Mouse (Mus musculus): ENCODE data around the gene Lime1. TPM values are rescaled to one million over a fixed set of nuclear protein-coding genes. Genes with fewer than 3 reads are reported as not detected.

The Lime1 gene
- polyA plus RNA-seq, 1 experiment from 2014 or later, result 23.9 TPM

GRCm38 (mm10) chr2:181397207-181397761, 17.4 kb downstream of the Lime1 start:
- Histone ChIP-seq H3K9ac (ENCODE audit: low read length) (no peak overlapping the region), H3K4me1 (ENCODE audit: control insufficient read depth, insufficient read depth, low read length) (no peaks in the 10 kb centered on the region), H3K27me3 (ENCODE audit: control insufficient read depth, insufficient read depth, low read length) (no peaks in the 10 kb centered on the region), H3K36me3 (ENCODE audit: control insufficient read depth, insufficient read depth, low read length) (no peaks in the 10 kb centered on the region), H3K9me3 (ENCODE audit: control insufficient read depth, low read length) (no peaks in the 10 kb centered on the region), H3K4me2 (ENCODE audit: low read depth) (no peak overlapping the region), H3K4me3 (ENCODE audit: low read depth, low read length) (no peak overlapping the region), H3K27ac (ENCODE audit: low read depth, low read length) (no peak overlapping the region)
- 90% methylated on average over 5 of the region's 5 CpGs for WGBS
- DNase-seq (ENCODE audit: low spot score), result no peak
- ATAC-seq (ENCODE audit: insufficient read depth, low FRiP score, low TSS enrichment), result no peak

- no peak overlapping the region for H3K27ac ChIP-seq (ENCODE audit: low read depth, low read length)
- WGBS, result 24% methylated on average over 1 of the region's 1 CpGs
- H3K4me1 ChIP-seq (ENCODE audit: control insufficient read depth, insufficient read depth, low read length), result no peaks in the 10 kb centered on the region
- no peaks in the 10 kb centered on the region for H3K36me3 ChIP-seq (ENCODE audit: control insufficient read depth, insufficient read depth, low read length)
- no peaks in the 10 kb centered on the region for H3K27me3 ChIP-seq (ENCODE audit: control insufficient read depth, insufficient read depth, low read length)
- H3K4me2 ChIP-seq (ENCODE audit: low read depth), result no peak overlapping the region
- H3K9ac ChIP-seq (ENCODE audit: low read length), result no peak overlapping the region
- no peaks in the 10 kb centered on the region for H3K9me3 ChIP-seq (ENCODE audit: control insufficient read depth, low read length)
- no peak for ATAC-seq (ENCODE audit: insufficient read depth, low FRiP score, low TSS enrichment)
- H3K4me3 ChIP-seq (ENCODE audit: low read depth, low read length), result no peak overlapping the region
- DNase-seq (ENCODE audit: low spot score), result no peak
These were observed 21.6 kb downstream of the Lime1 start for GRCm38 (mm10) chr2:181401497-181401896.

GRCm38 (mm10) chr2:181403722-181404121, 23.8 kb downstream of the Lime1 start:
- H3K4me1 ChIP-seq (ENCODE audit: control insufficient read depth, insufficient read depth, low read length), result no peaks in the 10 kb centered on the region
- no peak overlapping the region for H3K9ac ChIP-seq (ENCODE audit: low read length)
- H3K27me3 ChIP-seq (ENCODE audit: control insufficient read depth, insufficient read depth, low read length), result no peaks in the 10 kb centered on the region
- H3K27ac ChIP-seq (ENCODE audit: low read depth, low read length), result no peak overlapping the region
- ATAC-seq (ENCODE audit: insufficient read depth, low FRiP score, low TSS enrichment), result no peak
- no peak overlapping the region for H3K4me3 ChIP-seq (ENCODE audit: low read depth, low read length)
- WGBS, result 91% methylated on average over 3 of the region's 3 CpGs
- H3K4me2 ChIP-seq (ENCODE audit: low read depth), result no peak overlapping the region
- H3K36me3 ChIP-seq (ENCODE audit: control insufficient read depth, insufficient read depth, low read length), result no peaks in the 10 kb centered on the region
- no peak for DNase-seq (ENCODE audit: low spot score)
- no peaks in the 10 kb centered on the region for H3K9me3 ChIP-seq (ENCODE audit: control insufficient read depth, low read length)

GRCm38 (mm10) chr2:181409643-181410042, 29.8 kb downstream of the Lime1 start:
- no peak for ATAC-seq (ENCODE audit: insufficient read depth, low FRiP score, low TSS enrichment)
- no peaks in the 10 kb centered on the region for H3K9me3 ChIP-seq (ENCODE audit: control insufficient read depth, low read length)
- 80% methylated on average over 7 of the region's 7 CpGs for whole genome bisulfite sequencing
- no peak overlapping the region for H3K4me3 ChIP-seq (ENCODE audit: low read depth, low read length)
- H3K4me2 ChIP-seq (ENCODE audit: low read depth), result no peak overlapping the region
- no peaks in the 10 kb centered on the region for H3K4me1 ChIP-seq (ENCODE audit: control insufficient read depth, insufficient read depth, low read length)
- no peak overlapping the region for H3K27ac ChIP-seq (ENCODE audit: low read depth, low read length)
- no peaks in the 10 kb centered on the region for H3K36me3 ChIP-seq (ENCODE audit: control insufficient read depth, insufficient read depth, low read length)
- DNase-seq (ENCODE audit: low spot score), result no peak
- no peaks in the 10 kb centered on the region for H3K27me3 ChIP-seq (ENCODE audit: control insufficient read depth, insufficient read depth, low read length)
- H3K9ac ChIP-seq (ENCODE audit: low read length), result no peak overlapping the region

- H3K9ac ChIP-seq (ENCODE audit: low read length), result no peak overlapping the region
- H3K27ac ChIP-seq (ENCODE audit: low read depth, low read length), result peak overlapping the region; percentile 45; the same call in 1 of the 2 replicates
- no peak overlapping the region for H3K4me3 ChIP-seq (ENCODE audit: low read depth, low read length)
- no peak for ATAC-seq (ENCODE audit: insufficient read depth, low FRiP score, low TSS enrichment)
- DNase-seq (ENCODE audit: low spot score), result peak; percentile 75
- H3K4me1 ChIP-seq (ENCODE audit: control insufficient read depth, insufficient read depth, low read length), result no peaks in the 10 kb centered on the region
- WGBS, result 50% methylated on average over 4 of the region's 4 CpGs
- no peak overlapping the region for H3K4me2 ChIP-seq (ENCODE audit: low read depth)
- H3K27me3 ChIP-seq (ENCODE audit: control insufficient read depth, insufficient read depth, low read length), result no peaks in the 10 kb centered on the region
- H3K9me3 ChIP-seq (ENCODE audit: control insufficient read depth, low read length), result no peaks in the 10 kb centered on the region
- H3K36me3 ChIP-seq (ENCODE audit: control insufficient read depth, insufficient read depth, low read length), result no peaks in the 10 kb centered on the region
These were observed 31.0 kb downstream of the Lime1 start for GRCm38 (mm10) chr2:181410760-181411473.

GRCm38 (mm10) chr2:181413141-181413540, 33.3 kb downstream of the Lime1 start:
- H3K9ac ChIP-seq (ENCODE audit: low read length), result no peak overlapping the region
- ATAC-seq (ENCODE audit: insufficient read depth, low FRiP score, low TSS enrichment), result no peak
- 49% methylated on average over 2 of the region's 2 CpGs for WGBS
- no peak for DNase-seq (ENCODE audit: low spot score)
- H3K4me1 ChIP-seq (ENCODE audit: control insufficient read depth, insufficient read depth, low read length), result no peaks in the 10 kb centered on the region
- H3K4me2 ChIP-seq (ENCODE audit: low read depth), result no peak overlapping the region
- no peaks in the 10 kb centered on the region for H3K9me3 ChIP-seq (ENCODE audit: control insufficient read depth, low read length)
- no peaks in the 10 kb centered on the region for H3K36me3 ChIP-seq (ENCODE audit: control insufficient read depth, insufficient read depth, low read length)
- no peaks in the 10 kb centered on the region for H3K27me3 ChIP-seq (ENCODE audit: control insufficient read depth, insufficient read depth, low read length)
- no peak overlapping the region for H3K4me3 ChIP-seq (ENCODE audit: low read depth, low read length)
- no peak overlapping the region for H3K27ac ChIP-seq (ENCODE audit: low read depth, low read length)

GRCm38 (mm10) chr2:181415945-181416344, 36.1 kb downstream of the Lime1 start:
- ATAC-seq (ENCODE audit: insufficient read depth, low FRiP score, low TSS enrichment) (no peak), DNase-seq (ENCODE audit: low spot score) (no peak)
- Histone ChIP-seq H3K27ac (ENCODE audit: low read depth, low read length) (no peak overlapping the region), H3K4me1 (ENCODE audit: control insufficient read depth, insufficient read depth, low read length) (no peaks in the 10 kb centered on the region), H3K36me3 (ENCODE audit: control insufficient read depth, insufficient read depth, low read length) (no peaks in the 10 kb centered on the region), H3K9ac (ENCODE audit: low read length) (no peak overlapping the region), H3K27me3 (ENCODE audit: control insufficient read depth, insufficient read depth, low read length) (no peaks in the 10 kb centered on the region), H3K4me2 (ENCODE audit: low read depth) (no peak overlapping the region), H3K4me3 (ENCODE audit: low read depth, low read length) (no peak overlapping the region), H3K9me3 (ENCODE audit: control insufficient read depth, low read length) (no peaks in the 10 kb centered on the region)
- WGBS, result 76% methylated on average over 3 of the region's 3 CpGs

GRCm38 (mm10) chr2:181419359-181419758, 39.5 kb downstream of the Lime1 start:
- Histone ChIP-seq H3K36me3 (ENCODE audit: control insufficient read depth, insufficient read depth, low read length) (peaks cover 3% of the 10 kb centered on the region; the same call in 1 of the 2 replicates), H3K27me3 (ENCODE audit: control insufficient read depth, insufficient read depth, low read length) (no peaks in the 10 kb centered on the region), H3K9ac (ENCODE audit: low read length) (no peak overlapping the region), H3K4me2 (ENCODE audit: low read depth) (no peak overlapping the region), H3K4me3 (ENCODE audit: low read depth, low read length) (no peak overlapping the region), H3K27ac (ENCODE audit: low read depth, low read length) (no peak overlapping the region), H3K9me3 (ENCODE audit: control insufficient read depth, low read length) (no peaks in the 10 kb centered on the region), H3K4me1 (ENCODE audit: control insufficient read depth, insufficient read depth, low read length) (no peaks in the 10 kb centered on the region)
- DNase-seq (ENCODE audit: low spot score) (no peak), ATAC-seq (ENCODE audit: insufficient read depth, low FRiP score, low TSS enrichment) (no peak)
- 91% methylated on average over 7 of the region's 7 CpGs for WGBS

GRCm38 (mm10) chr2:181420426-181420825, 40.5 kb downstream of the Lime1 start:
- DNase-seq (ENCODE audit: low spot score), result no peak
- Histone ChIP-seq H3K9me3 (ENCODE audit: control insufficient read depth, low read length) (no peaks in the 10 kb centered on the region), H3K36me3 (ENCODE audit: control insufficient read depth, insufficient read depth, low read length) (peaks cover 3% of the 10 kb centered on the region; the same call in 1 of the 2 replicates), H3K27me3 (ENCODE audit: control insufficient read depth, insufficient read depth, low read length) (no peaks in the 10 kb centered on the region), H3K4me1 (ENCODE audit: control insufficient read depth, insufficient read depth, low read length) (no peaks in the 10 kb centered on the region), H3K27ac (ENCODE audit: low read depth, low read length) (no peak overlapping the region), H3K4me2 (ENCODE audit: low read depth) (no peak overlapping the region), H3K4me3 (ENCODE audit: low read depth, low read length) (no peak overlapping the region), H3K9ac (ENCODE audit: low read length) (no peak overlapping the region)
- 94% methylated on average over 4 of the region's 4 CpGs for WGBS
- ATAC-seq (ENCODE audit: insufficient read depth, low FRiP score, low TSS enrichment), result no peak

Data from neural tube, embryonic 11.5 days (tissue).